Mouse (Mus musculus) heart, adult 2 months (tissue): Measurements from ENCODE around the gene Poldip2. TPM values are rescaled to one million over a fixed set of nuclear protein-coding genes. Genes with fewer than 3 reads are reported as not detected.

ENCODE experiments used
- DNase-seq, 2 experiments: peaks; one replicate each; pipeline ENCODE4 v3.0.0; 2021
- H3K27ac ChIP-seq: fragments of 200-600 bp; 2 replicates; pipeline ENCODE4 v1.8.1; 2022
- H3K27me3 ChIP-seq: fragments of 200-500 bp; 2 replicates; pipeline ENCODE4 v1.6.1; 2012; ENCODE audit warnings: mild to moderate bottlenecking, low read length, inconsistent platforms, mixed read lengths; ENCODE audit not compliant: control insufficient read depth, insufficient read depth
- H3K36me3 ChIP-seq: fragments of 200-500 bp; 2 replicates; pipeline ENCODE4 v1.6.1; 2012; ENCODE audit warnings: low read length, inconsistent platforms; ENCODE audit not compliant: control insufficient read depth, insufficient read depth
- H3K4me1 ChIP-seq: fragments of 200-500 bp; 2 replicates; pipeline ENCODE4 v1.6.1; 2011; ENCODE audit warnings: low read length; ENCODE audit not compliant: control insufficient read depth, insufficient read depth
- H3K4me3 ChIP-seq: fragments of 200-600 bp; 2 replicates; pipeline ENCODE4 v1.8.1; 2022
- H3K79me2 ChIP-seq: fragments of 200-500 bp; replicated peaks from 2 replicates; pipeline ENCODE4 v1.6.1; 2012; ENCODE audit warnings: mild to moderate bottlenecking, inconsistent platforms, low read length, moderate library complexity, mixed read lengths; ENCODE audit not compliant: control insufficient read depth, insufficient read depth
- H3K9ac ChIP-seq: fragments of 200-500 bp; 2 replicates; pipeline ENCODE4 v1.6.1; 2012; ENCODE audit warnings: low read depth, mild to moderate bottlenecking, control low read depth, inconsistent platforms, low read length, mixed read lengths
- CTCF ChIP-seq: fragments of 200-600 bp; IDR thresholded peaks from 2 replicates; pipeline ENCODE4 v1.8.1; 2022; ENCODE audit warnings: antibody characterized with exemption, mild to moderate bottlenecking, moderate library complexity
- EP300 ChIP-seq: fragments of 200-500 bp; IDR thresholded peaks from 2 replicates; pipeline ENCODE4 v1.6.1; 2011; ENCODE audit warnings: low read depth, low read length, control low read depth; ENCODE audit not compliant: insufficient read depth
- POLR2A ChIP-seq: fragments of 200-500 bp; IDR thresholded peaks from 2 replicates; pipeline ENCODE4 v1.6.1; 2011; ENCODE audit warnings: mild to moderate bottlenecking, low read depth, low read length, control low read depth; ENCODE audit not compliant: insufficient read depth
- WGBS: fragments of 180-500 bp; shearing (Covaris S2); methylation state at CpG from one replicate; pipeline ENCODE4 v1.1.7; 2018; 5-methylcytosine and 5-hydroxymethylcytosine counted together
- intact Hi-C: fragments of 180-260 bp; cut with DNase I; formaldehyde crosslinking; loops from one replicate; pipeline ENCODE4 v1.15.1; 2025
- polyA plus RNA-seq: library from polyadenylated mRNA; depleted of rRNA; stranded (reverse); fragments of >200 nt; gene quantifications from 2 replicates; pipeline ENCODE4 v1.2.3, GENCODE M21; 2012
- total RNA-seq, 2 experiments: library from RNA; stranded (reverse); gene quantifications; 2 replicates each; pipeline ENCODE4 v1.2.3; 2021

Poldip2 gene
- total and polyA plus RNA-seq, 3 experiments: 102 to 140 (median 127) TPM

DNA sequence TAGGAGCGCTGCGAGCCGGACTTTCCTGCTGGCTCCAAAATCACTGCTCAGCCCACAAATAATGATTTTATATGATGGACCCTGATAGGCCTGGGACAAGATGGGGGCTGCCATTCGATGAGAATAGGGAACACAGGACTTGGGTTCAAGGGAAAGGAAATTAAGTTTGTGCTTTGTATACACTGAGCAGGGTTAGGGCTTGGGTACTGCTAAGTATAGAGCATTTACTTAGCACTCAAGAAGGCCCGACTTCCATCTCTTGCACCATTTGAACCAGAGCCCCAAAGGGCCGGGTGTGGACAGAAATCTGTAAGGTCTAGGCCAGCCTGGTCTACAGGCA, 39.0 kb downstream of the Poldip2 start:
- H3K79me2 ChIP-seq: no peaks in the 10 kb centered on the region
- 30% methylated on average over 6 of the region's 6 CpGs for WGBS
- no peaks in the 10 kb centered on the region for H3K36me3 ChIP-seq
- intact Hi-C loops: loop anchor here (2.0 to 10.0 kb wide), 3 partner anchors 14 to 404 kb away; partner anchors contain the start of genes Ift20 and Tnfaip1
- DNase-seq: no peak
- peak overlapping the region; percentile 72 for H3K27ac ChIP-seq
- H3K4me1 ChIP-seq: peaks cover 2% of the 10 kb centered on the region
- TF ChIP-seq EP300: no peak
- peak overlapping the region; percentile 89 for H3K4me3 ChIP-seq
- peak overlapping the region; percentile 41; the same call in 1 of the 2 replicates for H3K9ac ChIP-seq
- no peaks in the 10 kb centered on the region for H3K27me3 ChIP-seq

DNA sequence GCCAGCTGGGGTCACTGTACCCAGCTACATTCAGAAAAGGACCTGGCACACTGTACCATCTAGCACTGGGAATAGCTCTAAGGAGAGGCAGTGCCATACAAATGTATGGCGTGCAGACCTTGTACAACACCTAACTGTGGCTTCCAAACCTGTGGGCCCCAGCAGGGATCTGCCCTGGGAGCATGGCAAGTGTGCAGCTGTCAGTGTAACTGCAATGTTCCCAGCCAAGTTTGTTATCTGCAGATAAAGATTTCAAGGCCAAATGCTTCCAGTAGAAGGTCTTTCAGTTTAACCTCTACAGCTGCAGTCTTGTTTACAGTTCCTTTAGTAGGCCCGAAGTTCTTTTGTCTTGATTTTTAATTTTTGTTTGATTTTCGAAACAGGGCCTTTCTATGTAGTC, 43.6 kb downstream of the Poldip2 start:
- H3K27ac ChIP-seq: no peak overlapping the region
- intact Hi-C loops: loop anchor here (10.0 kb wide), 1 partner anchor 399 kb away; no protein-coding TSS in a partner anchor
- H3K4me1 ChIP-seq: peaks cover 2% of the 10 kb centered on the region
- no peak overlapping the region for H3K9ac ChIP-seq
- TF ChIP-seq POLR2A: no peak
- no peak for TF ChIP-seq EP300
- no peak for TF ChIP-seq CTCF
- no peaks in the 10 kb centered on the region for H3K27me3 ChIP-seq
- no peak for DNase-seq
- 42% methylated on average over 3 of the region's 3 CpGs for WGBS
- H3K4me3 ChIP-seq: no peak overlapping the region
- H3K36me3 ChIP-seq: no peaks in the 10 kb centered on the region
- no peaks in the 10 kb centered on the region for H3K79me2 ChIP-seq

DNA sequence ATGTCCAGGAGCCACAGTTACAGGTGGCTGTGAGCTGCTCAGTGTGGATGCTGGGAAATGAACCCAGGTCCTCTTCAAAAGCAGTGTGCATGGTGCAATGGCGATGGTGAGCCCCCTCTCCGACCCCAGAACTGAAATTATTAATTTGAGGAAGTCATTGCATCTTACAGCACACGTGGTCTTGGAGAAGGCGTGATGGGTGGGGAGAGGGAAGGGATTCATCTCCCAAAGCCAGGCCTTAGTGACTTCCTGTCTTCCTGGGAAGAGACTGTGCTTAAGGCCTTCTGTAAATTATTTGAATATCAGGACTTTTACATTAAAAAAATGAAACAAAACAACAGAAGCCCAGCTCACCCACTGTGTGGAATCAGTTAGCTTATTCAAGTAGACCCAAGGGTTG, 44.1 kb downstream of the Poldip2 start:
- WGBS: 68% methylated on average over 4 of the region's 4 CpGs
- Histone ChIP-seq H3K79me2 (no peaks in the 10 kb centered on the region), H3K4me1 (peaks cover 2% of the 10 kb centered on the region), H3K4me3 (no peak overlapping the region), H3K27ac (no peak overlapping the region), H3K36me3 (no peaks in the 10 kb centered on the region), H3K9ac (no peak overlapping the region), H3K27me3 (no peaks in the 10 kb centered on the region)
- intact Hi-C loops: loop anchor here (10.0 kb wide), 1 partner anchor 399 kb away; no protein-coding TSS in a partner anchor
- TF ChIP-seq CTCF: no peak
- TF ChIP-seq EP300: no peak
- no peak for TF ChIP-seq POLR2A
- DNase-seq: no peak

DNA sequence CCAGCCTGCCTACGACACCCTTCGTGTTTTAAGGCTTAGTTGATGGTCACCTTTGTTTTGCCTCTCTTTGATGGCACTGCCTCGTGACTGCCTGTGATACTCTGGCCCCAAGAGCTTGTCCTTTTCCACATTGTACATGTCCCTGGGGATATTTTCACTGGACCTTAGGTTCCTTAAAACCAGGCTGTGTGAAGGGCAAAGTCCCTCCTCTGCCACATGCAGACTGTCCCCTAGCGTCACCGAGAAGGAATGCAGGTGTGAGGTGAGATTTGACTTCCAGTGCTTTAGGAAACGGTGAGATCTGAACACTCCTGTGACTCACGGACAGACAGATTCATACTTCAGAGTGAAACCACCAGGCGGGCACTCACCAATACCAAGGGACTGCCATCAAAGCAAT, 45.2 kb downstream of the Poldip2 start:
- Histone ChIP-seq H3K27ac (no peak overlapping the region), H3K9ac (no peak overlapping the region), H3K4me1 (peaks cover 2% of the 10 kb centered on the region), H3K27me3 (no peaks in the 10 kb centered on the region), H3K79me2 (no peaks in the 10 kb centered on the region), H3K36me3 (no peaks in the 10 kb centered on the region), H3K4me3 (no peak overlapping the region)
- intact Hi-C loops: loop anchor here (10.0 kb wide), 1 partner anchor 398 kb away; no protein-coding TSS in a partner anchor
- no peak for DNase-seq
- WGBS: 66% methylated on average over 8 of the region's 8 CpGs
- TF ChIP-seq CTCF: peak; percentile 50
- TF ChIP-seq EP300: no peak
- TF ChIP-seq POLR2A: no peak

DNA sequence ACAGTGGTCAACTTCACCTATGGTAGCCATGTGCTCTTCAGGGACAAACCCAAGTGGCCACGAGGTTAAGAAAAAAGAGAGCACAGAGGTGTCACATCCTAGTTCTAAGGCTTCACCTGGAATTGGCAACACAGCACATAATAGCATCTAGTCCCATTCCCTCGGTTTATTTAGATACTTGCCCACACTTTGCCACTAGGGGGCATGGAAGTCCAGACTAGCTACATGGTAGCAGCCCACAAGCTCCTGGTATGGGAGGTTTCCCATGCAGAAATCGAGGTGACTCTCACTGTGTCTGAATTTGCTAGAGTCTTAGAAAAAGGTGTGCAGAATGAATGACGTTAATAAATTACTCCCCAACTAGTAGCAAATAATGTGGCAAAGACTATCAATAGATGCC, 48.5 kb downstream of the Poldip2 start:
- Histone ChIP-seq H3K36me3 (no peaks in the 10 kb centered on the region), H3K27me3 (no peaks in the 10 kb centered on the region), H3K4me3 (no peak overlapping the region), H3K4me1 (peaks cover 2% of the 10 kb centered on the region), H3K79me2 (no peaks in the 10 kb centered on the region), H3K9ac (no peak overlapping the region), H3K27ac (no peak overlapping the region)
- DNase-seq: peak; percentile 53 to 62
- WGBS: 6% methylated on average over 4 of the region's 4 CpGs
- intact Hi-C loops: loop anchor here (2.0 to 10.0 kb wide), 3 partner anchors 134 to 362 kb away; partner anchors contain the start of gene Nlk
- peak; percentile 85 for TF ChIP-seq EP300
- TF ChIP-seq CTCF: peak; percentile 91
- no peak for TF ChIP-seq POLR2A

DNA sequence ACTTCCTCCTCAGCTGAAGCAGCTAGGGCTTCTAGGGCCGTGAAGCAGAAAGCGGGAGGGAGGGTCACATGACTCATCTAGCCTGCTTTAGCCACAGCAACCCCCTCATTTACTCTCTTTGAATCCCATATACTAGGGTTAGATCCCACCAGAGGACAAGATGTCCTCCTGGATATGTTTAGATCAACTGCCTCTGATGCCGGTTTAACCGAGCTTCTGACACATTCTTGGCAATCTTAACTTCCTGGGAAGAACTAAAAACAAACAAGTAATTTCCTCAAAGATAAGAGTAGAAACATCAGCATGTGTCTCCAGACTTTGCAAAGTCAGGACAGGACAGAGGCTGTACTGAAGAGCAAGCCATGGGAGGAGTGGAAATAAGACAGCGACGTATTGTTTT, 54.8 kb downstream of the Poldip2 start:
- peak overlapping the region; percentile 30; the same call in 1 of the 2 replicates for H3K4me3 ChIP-seq
- TF ChIP-seq POLR2A: peak; percentile 48; the same call in 1 of the 2 replicates
- no peak for TF ChIP-seq CTCF
- TF ChIP-seq EP300: no peak
- H3K9ac ChIP-seq: peak overlapping the region; percentile 6
- DNase-seq: peak; percentile 38 to 55
- intact Hi-C loops: loop anchor here (5.0 to 10.0 kb wide), 2 partner anchors 56 to 128 kb away; partner anchors contain the start of gene Nlk
- peaks cover 8% of the 10 kb centered on the region for H3K4me1 ChIP-seq
- WGBS: 7% methylated on average over 6 of the region's 6 CpGs
- H3K27ac ChIP-seq: peak overlapping the region; percentile 83
- H3K79me2 ChIP-seq: no peaks in the 10 kb centered on the region
- H3K27me3 ChIP-seq: no peaks in the 10 kb centered on the region
- peaks cover 7% of the 10 kb centered on the region for H3K36me3 ChIP-seq
